Comparison of ENCODE assay signal across 12 mouse cellular contexts in the genomic region with DNA sequence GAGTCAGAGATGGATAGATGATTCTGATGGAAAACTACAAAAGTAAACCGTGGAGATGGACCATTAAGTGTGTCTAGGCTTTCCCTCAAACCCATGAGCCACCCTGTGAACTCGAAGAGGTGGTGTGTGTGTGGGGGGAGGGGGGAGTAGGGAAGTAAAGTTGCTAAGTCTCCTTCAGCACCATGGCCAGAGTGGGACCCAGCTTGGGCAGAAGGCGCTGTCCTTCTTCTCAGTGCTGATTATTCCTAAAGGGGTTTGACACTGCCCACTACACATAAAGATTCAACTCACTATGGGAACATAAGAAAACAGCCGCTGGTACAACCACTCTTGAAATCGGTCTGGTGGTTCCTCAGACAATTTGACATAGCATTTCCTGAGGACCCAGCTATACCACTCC. TPM values are rescaled to one million over a fixed set of nuclear protein-coding genes. Genes with fewer than 3 reads are reported as not detected.
DNase-seq lines count a peak whose midpoint lies in the region; ATAC-seq and TF ChIP-seq lines count a peak whose summit lies in the region.
"Had no signal": no experiment of that assay in that cellular context is flagged by ENCODE, and none has a peak within 500 bp of the region (broad histone marks: within the 10 kb centered on the region; RNA-seq: fewer than 3 reads in every experiment).

No protein-coding gene starts in this region.

- H3K36me3 ChIP-seq in intestine, embryonic 14.5 days (ENCODE audit: control insufficient read depth, insufficient read depth, low read length): no peaks in the 10 kb centered on the region
- H3K36me3 ChIP-seq in intestine, embryonic 15.5 days: no peaks in the 10 kb centered on the region
- H3K36me3 ChIP-seq in MEL (ENCODE audit: control insufficient read depth in 1 of 2, insufficient read depth in 2 of 2, low read length in 2 of 2): no peaks in the 10 kb centered on the region
- H3K36me3 ChIP-seq: embryonic facial prominence, embryonic 13.5 days; midbrain, embryonic 12.5 days had no signal

- TF ChIP-seq POLR2A in MEL (IDR thresholded peaks at IDR 0.05; ENCODE audit: control insufficient read depth in 1 of 2, insufficient read depth in 1 of 2, low read depth in 1 of 2, low read length in 2 of 2, poor library complexity in 1 of 2): no peak

- peaks cover 3% of the 10 kb centered on the region; the same call in 1 of the 2 replicates for H3K9me3 ChIP-seq in intestine, embryonic 14.5 days (ENCODE audit: control insufficient read depth, low read length)
- H3K9me3 ChIP-seq in intestine, embryonic 15.5 days: no peaks in the 10 kb centered on the region
- no peaks in the 10 kb centered on the region for H3K9me3 ChIP-seq in MEL (replicated peaks; ENCODE audit: insufficient read depth, low read length)
- H3K9me3 ChIP-seq: embryonic facial prominence, embryonic 13.5 days had no signal

- H3K27me3 ChIP-seq in intestine, embryonic 14.5 days (replicated peaks; ENCODE audit: control insufficient read depth, insufficient read depth, low read length): no peaks in the 10 kb centered on the region
- no peaks in the 10 kb centered on the region for H3K27me3 ChIP-seq in intestine, embryonic 15.5 days (replicated peaks)
- H3K27me3 ChIP-seq in MEL (ENCODE audit: control insufficient read depth in 1 of 2, insufficient read depth in 2 of 2, low read length in 2 of 2): no peaks in the 10 kb centered on the region
- H3K27me3 ChIP-seq: embryonic facial prominence, embryonic 13.5 days; midbrain, embryonic 12.5 days had no signal

- no peaks in the 10 kb centered on the region for H3K4me1 ChIP-seq in intestine, embryonic 14.5 days (replicated peaks; ENCODE audit: control insufficient read depth, insufficient read depth, low read length)
- no peaks in the 10 kb centered on the region for H3K4me1 ChIP-seq in intestine, embryonic 15.5 days (replicated peaks)
- no peaks in the 10 kb centered on the region for H3K4me1 ChIP-seq in MEL (ENCODE audit: control insufficient read depth in 1 of 2, insufficient read depth in 2 of 2, low read length in 2 of 2)
- H3K4me1 ChIP-seq: embryonic facial prominence, embryonic 13.5 days; midbrain, embryonic 12.5 days had no signal

- no peaks in the 10 kb centered on the region for H3K79me2 ChIP-seq in MEL (ENCODE audit: control insufficient read depth, insufficient read depth, low read length, poor library complexity)

- TF ChIP-seq CTCF in MEL (IDR thresholded peaks at IDR 0.05 in 2 of 3, conservative IDR thresholded peaks at IDR 0.05 in 1 of 3; ENCODE audit: control insufficient read depth in 1 of 3, insufficient read depth in 1 of 3, low read depth in 2 of 3, low read length in 3 of 3, poor library complexity in 1 of 3, severe bottlenecking in 1 of 3): no peak

- no peak for ATAC-seq in intestine, embryonic 14.5 days (replicated peaks; ENCODE audit: low FRiP score, low TSS enrichment, low read depth)
- ATAC-seq in intestine, embryonic 15.5 days: no peak
- peak; percentile 22 to 60; a peak in 2 of 4 replicates for ATAC-seq in hematopoietic stem cell, adult 5-6 weeks (replicated peaks in 1 of 2; ENCODE audit: insufficient read depth in 1 of 2, low FRiP score in 2 of 2, low TSS enrichment in 1 of 2, low read depth in 1 of 2, poor library complexity in 2 of 2, severe bottlenecking in 2 of 2)

- TF ChIP-seq RAD21 in MEL (IDR thresholded peaks at IDR 0.05; ENCODE audit: low read depth, low read length): no peak

- peak; percentile 71 for DNase-seq in intestine, embryonic 14.5 days (ENCODE audit: low spot score)
- DNase-seq in 3T3-L1 (ENCODE audit: low read depth, low spot score) (peak; percentile 54), MEL (ENCODE audit: low read depth, low spot score) (peak; percentile 66)
- DNase-seq in spleen, postnatal 10 days (ENCODE audit: low spot score in 2 of 2): no peak
- no peak for DNase-seq in right cerebral cortex, postnatal 10 days (ENCODE audit: low spot score in 2 of 2)
- DNase-seq in cerebellum, adult 18-20 months: no peak

- H3K4me2 ChIP-seq in intestine, embryonic 14.5 days (ENCODE audit: low read length): no peak overlapping the region
- no peak overlapping the region for H3K4me2 ChIP-seq in intestine, embryonic 15.5 days (replicated peaks)
- H3K4me2 ChIP-seq: embryonic facial prominence, embryonic 13.5 days; heart, embryonic 11.5 days; midbrain, embryonic 12.5 days had no signal

- no peak overlapping the region for H3K9ac ChIP-seq in intestine, embryonic 14.5 days (ENCODE audit: low read length)
- no peak overlapping the region for H3K9ac ChIP-seq in intestine, embryonic 15.5 days
- no peak overlapping the region for H3K9ac ChIP-seq in MEL (ENCODE audit: control insufficient read depth, low read depth, low read length, poor library complexity, severe bottlenecking)
- H3K9ac ChIP-seq: embryonic facial prominence, embryonic 13.5 days; midbrain, embryonic 12.5 days had no signal

- TF ChIP-seq EP300 in MEL (IDR thresholded peaks at IDR 0.05; ENCODE audit: low read depth in 1 of 2, low read length in 2 of 2): no peak

- H3K27ac ChIP-seq in intestine, embryonic 14.5 days (ENCODE audit: low read depth): no peak overlapping the region
- H3K27ac ChIP-seq in intestine, embryonic 15.5 days: no peak overlapping the region
- H3K27ac ChIP-seq in MEL (ENCODE audit: control insufficient read depth, low read depth, low read length): no peak overlapping the region
- H3K27ac ChIP-seq: embryonic facial prominence, embryonic 13.5 days; midbrain, embryonic 12.5 days had no signal

- no peak overlapping the region for H3K4me3 ChIP-seq in intestine, embryonic 14.5 days (ENCODE audit: low read depth, low read length)
- H3K4me3 ChIP-seq in intestine, embryonic 15.5 days (replicated peaks): no peak overlapping the region
- H3K4me3 ChIP-seq in MEL (ENCODE audit: control insufficient read depth in 1 of 2, insufficient read depth in 1 of 2, low read depth in 2 of 2, low read length in 2 of 2): no peak overlapping the region
- H3K4me3 ChIP-seq: embryonic facial prominence, embryonic 13.5 days; midbrain, embryonic 12.5 days had no signal

- WGBS in intestine, embryonic 14.5 days: 31% methylated on average over 5 of the region's 5 CpGs
- 32% methylated on average over 5 of the region's 5 CpGs for WGBS in intestine, embryonic 15.5 days

TF ChIP-seq in MEL, 35 proteins besides CTCF, POLR2A, EP300 and RAD21:
- TF ChIP-seq ETS1 (IDR thresholded peaks at IDR 0.05; ENCODE audit: low read depth, low read length) (no peak), SIN3A (IDR thresholded peaks at IDR 0.05; ENCODE audit: low read length) (peak; percentile 84)

RNA-seq across cellular contexts. Expression of gene Rgr, which starts 32.9 kb away (rescaled TPM):
- not detected in 2 replicates for polyA plus RNA-seq in intestine, embryonic 14.5 days (2014; fragmentation: Nextera tagmentation; extraction: Ambion mirVana)
- not detected in 2 replicates for polyA plus RNA-seq in intestine, embryonic 15.5 days (2015; fragmentation: Nextera tagmentation; extraction: Ambion mirVana)
- not detected in 2 replicates for total RNA-seq in MEL (2012; rRNA removed)
- not detected for polyA plus RNA-seq in MEL (2012; ENCODE audit: insufficient read depth in 1 of 2, insufficient read length in 2 of 2, low read depth in 1 of 2, low replicate concordance in 2 of 2, missing spikeins in 1 of 2)
- total RNA-seq in hematopoietic stem cell, adult 5-6 weeks (2017): not detected in 2 replicates
- total RNA-seq: left cerebral cortex, adult 18-20 months had no signal
- polyA plus RNA-seq: heart, embryonic 11.5 days; midbrain, embryonic 12.5 days had no signal

RNA-seq across cellular contexts. Expression of gene Lrit1, which starts 38.7 kb away (rescaled TPM):
- not detected in 2 replicates for polyA plus RNA-seq in intestine, embryonic 14.5 days (2014; fragmentation: Nextera tagmentation; extraction: Ambion mirVana)
- not detected in 2 replicates for polyA plus RNA-seq in intestine, embryonic 15.5 days (2015; fragmentation: Nextera tagmentation; extraction: Ambion mirVana)
- total RNA-seq in MEL (2012; rRNA removed): not detected in 2 replicates
- not detected for polyA plus RNA-seq in MEL (2012; ENCODE audit: insufficient read depth in 1 of 2, insufficient read length in 2 of 2, low read depth in 1 of 2, low replicate concordance in 2 of 2, missing spikeins in 1 of 2)
- not detected in 2 replicates for total RNA-seq in hematopoietic stem cell, adult 5-6 weeks (2017)
- total RNA-seq: left cerebral cortex, adult 18-20 months had no signal
- polyA plus RNA-seq: embryonic facial prominence, embryonic 13.5 days; heart, embryonic 11.5 days; midbrain, embryonic 12.5 days had no signal

RNA-seq across cellular contexts. Expression of gene Ccser2, which starts 47.3 kb away (rescaled TPM):
- polyA plus RNA-seq in intestine, embryonic 14.5 days (2014; fragmentation: Nextera tagmentation; extraction: Ambion mirVana): 27.3 and 31.1 TPM in 2 replicates
- 29.4 and 35.1 TPM in 2 replicates for polyA plus RNA-seq in intestine, embryonic 15.5 days (2015; fragmentation: Nextera tagmentation; extraction: Ambion mirVana)
- 3.0 and 3.9 TPM in 2 replicates for total RNA-seq in MEL (2012; rRNA removed)
- 1 to 10 TPM in 1 of 2 experiments, not detected in 1; 4.2 TPM for polyA plus RNA-seq in MEL (2012; ENCODE audit: insufficient read depth in 1 of 2, insufficient read length in 2 of 2, low read depth in 1 of 2, low replicate concordance in 2 of 2, missing spikeins in 1 of 2)
- total RNA-seq in hematopoietic stem cell, adult 5-6 weeks (2017): 23.0 and 23.7 TPM in 2 replicates

RNA-seq across cellular contexts. Expression of gene Lrit2, which starts 51.8 kb away (rescaled TPM):
- not detected in 2 replicates for polyA plus RNA-seq in intestine, embryonic 14.5 days (2014; fragmentation: Nextera tagmentation; extraction: Ambion mirVana)
- polyA plus RNA-seq in intestine, embryonic 15.5 days (2015; fragmentation: Nextera tagmentation; extraction: Ambion mirVana): not detected in 2 replicates
- total RNA-seq in MEL (2012; rRNA removed): not detected in 2 replicates
- polyA plus RNA-seq in MEL (2012; ENCODE audit: insufficient read depth in 1 of 2, insufficient read length in 2 of 2, low read depth in 1 of 2, low replicate concordance in 2 of 2, missing spikeins in 1 of 2): not detected
- total RNA-seq in hematopoietic stem cell, adult 5-6 weeks (2017): not detected in 2 replicates
- total RNA-seq: left cerebral cortex, adult 18-20 months had no signal
- polyA plus RNA-seq: embryonic facial prominence, embryonic 13.5 days; heart, embryonic 11.5 days; midbrain, embryonic 12.5 days had no signal

Comparison
In these comparisons a context has a peak if more than half of its experiments do, and no peak if none do; other contexts are left out.
1. ATAC-seq: peak in hematopoietic stem cell, adult 5-6 weeks (2 of 2); none in intestine, embryonic 14.5 days (single experiment) and intestine, embryonic 15.5 days (single experiment).
2. DNase-seq: peak in intestine, embryonic 14.5 days (single experiment), 3T3-L1 (single experiment) and MEL (single experiment); none in spleen, postnatal 10 days (0 of 2), right cerebral cortex, postnatal 10 days (0 of 2) and cerebellum, adult 18-20 months (0 of 2).